Mouse (Mus musculus): ENCODE data around the gene Angptl1. TPM values are rescaled to one million over a fixed set of nuclear protein-coding genes. Genes with fewer than 3 reads are reported as not detected.

The Angptl1 gene
- polyA plus RNA-seq, 1 experiment from 2014 or later: 3.5 TPM

DNA sequence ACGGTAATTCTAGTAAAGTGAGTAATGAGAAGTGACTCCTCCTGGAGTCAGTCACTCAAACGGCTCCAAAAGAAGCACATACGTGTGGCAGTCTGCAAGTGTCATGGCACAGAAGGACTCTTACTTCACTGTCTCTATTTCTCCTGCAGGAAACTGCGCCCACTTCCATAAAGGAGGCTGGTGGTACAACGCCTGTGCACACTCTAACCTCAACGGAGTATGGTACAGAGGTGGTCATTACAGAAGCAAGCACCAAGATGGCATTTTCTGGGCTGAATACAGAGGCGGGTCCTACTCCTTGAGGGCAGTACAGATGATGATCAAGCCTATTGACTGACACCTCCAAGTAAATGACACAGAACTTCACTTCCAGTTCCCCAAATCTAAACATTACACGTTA lies 21.9 kb downstream of the Angptl1 start:
- no peaks in the 10 kb centered on the region for H3K9me3 ChIP-seq (ENCODE audit: control insufficient read depth, low read length)

DNA sequence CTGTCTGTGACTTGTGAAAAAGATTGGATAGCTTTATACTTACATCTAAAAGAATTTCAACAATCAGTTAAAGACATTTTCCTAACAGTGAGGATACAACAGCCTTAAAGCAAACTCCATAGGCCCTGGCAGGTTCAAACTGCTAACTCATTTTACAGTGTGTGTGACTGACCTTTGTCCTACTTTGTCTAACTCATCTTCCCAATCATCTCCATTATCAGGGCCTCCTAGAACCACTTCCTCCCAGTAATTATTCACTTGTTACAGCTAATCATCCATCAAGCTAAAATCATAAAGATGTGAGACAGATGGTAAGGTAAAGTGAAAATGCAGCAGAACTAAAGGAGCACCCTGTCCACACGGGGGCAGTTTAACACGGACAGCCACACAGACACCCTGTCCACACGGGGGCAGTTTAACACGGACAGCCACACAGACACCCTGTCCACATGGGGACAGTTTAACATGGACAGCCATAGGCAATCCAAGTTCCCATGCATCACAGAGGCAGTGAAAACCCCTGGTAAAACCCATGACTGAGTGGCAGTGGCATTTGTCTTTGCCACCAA lies 23.2 kb downstream of the Angptl1 start:
- no peak overlapping the region for H3K4me3 ChIP-seq (ENCODE audit: low read length)
- no peaks in the 10 kb centered on the region for H3K9me3 ChIP-seq (ENCODE audit: control insufficient read depth, low read length)
- no peaks in the 10 kb centered on the region; the same call in 1 of the 2 replicates for H3K36me3 ChIP-seq (ENCODE audit: control insufficient read depth, insufficient read depth, low read length)
- H3K27ac ChIP-seq (ENCODE audit: low read length): no peak overlapping the region
- no peak overlapping the region for H3K4me2 ChIP-seq (ENCODE audit: low read depth, low read length)
- peaks cover 12% of the 10 kb centered on the region for H3K4me1 ChIP-seq (replicated peaks; ENCODE audit: control insufficient read depth, insufficient read depth, low read length)
- H3K9ac ChIP-seq (ENCODE audit: low read length): no peak overlapping the region
- ATAC-seq (ENCODE audit: low read depth): no peak
- H3K27me3 ChIP-seq (ENCODE audit: control insufficient read depth, insufficient read depth, low read depth, low read length): no peaks in the 10 kb centered on the region
- WGBS: 30% methylated on average over 4 of the region's 4 CpGs

More for the DNA sequence above, 21.9 kb downstream of the Angptl1 start:
- Histone ChIP-seq H3K4me1 (replicated peaks; ENCODE audit: control insufficient read depth, insufficient read depth, low read length) (peaks cover 9% of the 10 kb centered on the region; the same call in 1 of the 2 replicates), H3K27ac (ENCODE audit: low read length) (no peak overlapping the region), H3K4me2 (ENCODE audit: low read depth, low read length) (no peak overlapping the region), H3K36me3 (ENCODE audit: control insufficient read depth, insufficient read depth, low read length) (no peaks in the 10 kb centered on the region), H3K9ac (ENCODE audit: low read length) (no peak overlapping the region), H3K4me3 (ENCODE audit: low read length) (no peak overlapping the region), H3K27me3 (ENCODE audit: control insufficient read depth, insufficient read depth, low read depth, low read length) (no peaks in the 10 kb centered on the region)
- WGBS: 74% methylated on average over 8 of the region's 8 CpGs
- no peak for ATAC-seq (ENCODE audit: low read depth)

DNA sequence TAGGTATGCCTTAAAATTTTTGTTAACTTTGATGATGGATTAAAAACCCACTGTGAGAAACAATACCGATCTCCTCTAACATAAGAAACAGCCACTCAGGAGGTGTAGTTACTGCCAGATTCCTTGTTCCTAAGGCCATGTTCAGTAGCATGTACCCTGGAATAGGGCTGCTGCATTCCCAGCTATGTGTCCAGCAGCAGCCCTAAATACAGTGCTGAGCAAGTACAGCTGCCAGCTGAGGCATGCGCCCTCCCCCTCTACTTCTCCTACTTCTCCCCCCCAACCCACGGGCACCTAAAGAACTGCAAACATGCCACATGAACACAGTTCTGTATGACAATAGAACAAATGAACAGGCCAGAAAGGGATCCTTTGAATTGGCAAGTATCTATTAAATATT lies 25.4 kb downstream of the Angptl1 start:
- peaks cover 12% of the 10 kb centered on the region for H3K4me1 ChIP-seq (replicated peaks; ENCODE audit: control insufficient read depth, insufficient read depth, low read length)
- H3K4me3 ChIP-seq (ENCODE audit: low read length): no peak overlapping the region
- H3K27ac ChIP-seq (ENCODE audit: low read length): peak overlapping the region; percentile 55
- no peaks in the 10 kb centered on the region for H3K27me3 ChIP-seq (ENCODE audit: control insufficient read depth, insufficient read depth, low read depth, low read length)
- ATAC-seq (ENCODE audit: low read depth): peak; percentile 71; the same call in 1 of the 2 replicates
- 55% methylated on average over 3 of the region's 3 CpGs for WGBS
- H3K36me3 ChIP-seq (ENCODE audit: control insufficient read depth, insufficient read depth, low read length): no peaks in the 10 kb centered on the region; the same call in 1 of the 2 replicates
- H3K9ac ChIP-seq (ENCODE audit: low read length): no peak overlapping the region
- H3K4me2 ChIP-seq (ENCODE audit: low read depth, low read length): no peak overlapping the region
- H3K9me3 ChIP-seq (ENCODE audit: control insufficient read depth, low read length): no peaks in the 10 kb centered on the region

DNA sequence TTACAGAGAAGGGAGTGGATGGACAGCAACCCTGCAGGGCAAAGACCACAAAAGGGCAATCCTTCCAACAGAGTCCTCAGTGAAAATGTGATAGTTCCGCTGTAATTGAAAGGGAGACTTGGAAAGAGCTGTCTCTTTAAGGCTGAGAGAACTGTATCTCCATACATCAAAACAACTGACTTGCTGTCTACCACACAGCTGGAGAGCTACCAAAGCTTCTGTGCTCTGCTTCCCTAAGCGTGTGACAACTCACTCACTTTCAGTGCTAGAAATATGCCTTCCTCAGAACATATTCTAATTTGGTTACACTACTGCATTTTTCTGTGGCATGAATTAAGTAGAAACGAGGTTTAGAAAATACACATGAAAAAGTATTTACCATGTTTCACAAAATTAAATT lies 25.9 kb downstream of the Angptl1 start:
- no peak overlapping the region for H3K4me3 ChIP-seq (ENCODE audit: low read length)
- H3K9ac ChIP-seq (ENCODE audit: low read length): no peak overlapping the region
- ATAC-seq (ENCODE audit: low read depth): peak; percentile 62
- no peaks in the 10 kb centered on the region; the same call in 1 of the 2 replicates for H3K36me3 ChIP-seq (ENCODE audit: control insufficient read depth, insufficient read depth, low read length)
- no peaks in the 10 kb centered on the region for H3K27me3 ChIP-seq (ENCODE audit: control insufficient read depth, insufficient read depth, low read depth, low read length)
- H3K9me3 ChIP-seq (ENCODE audit: control insufficient read depth, low read length): no peaks in the 10 kb centered on the region
- no peak overlapping the region for H3K4me2 ChIP-seq (ENCODE audit: low read depth, low read length)
- H3K4me1 ChIP-seq (replicated peaks; ENCODE audit: control insufficient read depth, insufficient read depth, low read length): peaks cover 12% of the 10 kb centered on the region
- H3K27ac ChIP-seq (ENCODE audit: low read length): peak overlapping the region; percentile 55
- 50% methylated on average over 3 of the region's 3 CpGs for WGBS

DNA sequence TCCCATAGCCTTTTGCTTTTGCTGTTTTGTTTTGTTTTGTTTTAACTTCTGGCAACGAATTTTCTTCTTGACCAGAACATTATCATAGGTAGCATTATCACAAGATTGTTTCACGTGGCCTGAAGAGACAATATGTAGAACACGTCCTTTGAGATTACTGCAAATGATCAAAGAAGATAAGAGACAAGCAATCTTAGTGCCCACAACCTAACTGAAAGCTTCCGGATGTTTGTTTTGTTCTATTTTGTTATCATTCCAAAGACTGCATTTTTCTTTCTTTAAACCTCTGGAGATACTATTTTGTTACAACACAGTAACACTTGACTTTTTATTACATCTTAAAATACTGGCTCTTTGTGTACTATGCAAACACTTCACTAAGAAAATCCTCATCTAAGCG lies 31.7 kb downstream of the Angptl1 start:
- H3K36me3 ChIP-seq (ENCODE audit: control insufficient read depth, insufficient read depth, low read length): no peaks in the 10 kb centered on the region; the same call in 1 of the 2 replicates
- no peak for ATAC-seq (ENCODE audit: low read depth)
- H3K4me3 ChIP-seq (ENCODE audit: low read length): no peak overlapping the region
- peaks cover 3% of the 10 kb centered on the region; the same call in 1 of the 2 replicates for H3K4me1 ChIP-seq (replicated peaks; ENCODE audit: control insufficient read depth, insufficient read depth, low read length)
- H3K27ac ChIP-seq (ENCODE audit: low read length): no peak overlapping the region
- no peaks in the 10 kb centered on the region for H3K9me3 ChIP-seq (ENCODE audit: control insufficient read depth, low read length)
- no peak overlapping the region for H3K4me2 ChIP-seq (ENCODE audit: low read depth, low read length)
- WGBS: 64% methylated on average over 5 of the region's 5 CpGs
- no peaks in the 10 kb centered on the region for H3K27me3 ChIP-seq (ENCODE audit: control insufficient read depth, insufficient read depth, low read depth, low read length)
- H3K9ac ChIP-seq (ENCODE audit: low read length): no peak overlapping the region

DNA sequence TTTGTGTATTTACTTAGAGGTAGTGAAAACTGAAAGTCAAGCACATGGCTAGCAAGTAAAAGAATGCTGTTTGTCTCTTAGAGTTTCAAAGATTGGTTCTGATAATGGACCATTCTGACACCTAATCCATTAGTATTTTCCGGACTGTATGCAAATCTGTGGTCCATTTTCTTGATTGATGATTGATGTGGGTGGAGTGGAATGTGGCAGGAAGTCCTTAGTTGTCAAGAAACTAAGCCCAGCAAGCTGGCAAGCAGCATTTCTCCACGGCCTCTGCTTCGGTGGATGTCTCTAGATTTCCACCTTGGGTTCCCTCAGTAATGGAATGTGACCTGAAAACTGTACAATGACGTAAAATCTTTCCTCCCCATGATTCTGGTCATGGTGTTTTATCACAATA lies 32.3 kb downstream of the Angptl1 start:
- Histone ChIP-seq H3K36me3 (ENCODE audit: control insufficient read depth, insufficient read depth, low read length) (no peaks in the 10 kb centered on the region; the same call in 1 of the 2 replicates), H3K4me1 (replicated peaks; ENCODE audit: control insufficient read depth, insufficient read depth, low read length) (peaks cover 2% of the 10 kb centered on the region; the same call in 1 of the 2 replicates), H3K9me3 (ENCODE audit: control insufficient read depth, low read length) (no peaks in the 10 kb centered on the region), H3K4me3 (ENCODE audit: low read length) (no peak overlapping the region), H3K9ac (ENCODE audit: low read length) (no peak overlapping the region), H3K4me2 (ENCODE audit: low read depth, low read length) (no peak overlapping the region), H3K27ac (ENCODE audit: low read length) (no peak overlapping the region), H3K27me3 (ENCODE audit: control insufficient read depth, insufficient read depth, low read depth, low read length) (no peaks in the 10 kb centered on the region)
- ATAC-seq (ENCODE audit: low read depth): no peak
- WGBS: 63% methylated on average over 4 of the region's 4 CpGs

DNA sequence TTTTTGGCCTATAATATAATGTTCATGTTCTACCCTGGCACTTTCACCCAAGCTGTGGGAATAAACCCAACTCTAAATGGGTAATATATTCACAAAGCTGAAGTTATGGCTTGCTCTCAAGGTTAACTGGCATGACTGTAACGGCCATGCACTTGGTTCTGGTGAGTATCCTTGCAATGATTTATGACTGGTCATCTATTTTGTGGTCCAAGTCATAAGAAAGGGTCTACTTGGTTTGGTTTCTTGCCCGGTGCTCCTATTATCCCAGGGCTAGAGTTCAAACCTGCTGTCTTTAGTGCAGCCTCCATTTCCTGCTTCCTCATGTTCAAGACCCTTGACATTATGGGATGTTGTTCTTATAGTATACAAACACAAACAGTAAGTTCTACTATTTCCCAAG lies 46.4 kb downstream of the Angptl1 start:
- H3K9me3 ChIP-seq (ENCODE audit: control insufficient read depth, low read length): no peaks in the 10 kb centered on the region
- WGBS: 71% methylated on average over 2 of the region's 2 CpGs
- H3K4me1 ChIP-seq (replicated peaks; ENCODE audit: control insufficient read depth, insufficient read depth, low read length): no peaks in the 10 kb centered on the region
- H3K4me3 ChIP-seq (ENCODE audit: low read length): no peak overlapping the region
- peaks cover 14% of the 10 kb centered on the region for H3K36me3 ChIP-seq (ENCODE audit: control insufficient read depth, insufficient read depth, low read length)
- H3K27ac ChIP-seq (ENCODE audit: low read length): no peak overlapping the region
- ATAC-seq (ENCODE audit: low read depth): no peak
- no peak overlapping the region for H3K9ac ChIP-seq (ENCODE audit: low read length)
- H3K27me3 ChIP-seq (ENCODE audit: control insufficient read depth, insufficient read depth, low read depth, low read length): no peaks in the 10 kb centered on the region
- H3K4me2 ChIP-seq (ENCODE audit: low read depth, low read length): no peak overlapping the region

DNA sequence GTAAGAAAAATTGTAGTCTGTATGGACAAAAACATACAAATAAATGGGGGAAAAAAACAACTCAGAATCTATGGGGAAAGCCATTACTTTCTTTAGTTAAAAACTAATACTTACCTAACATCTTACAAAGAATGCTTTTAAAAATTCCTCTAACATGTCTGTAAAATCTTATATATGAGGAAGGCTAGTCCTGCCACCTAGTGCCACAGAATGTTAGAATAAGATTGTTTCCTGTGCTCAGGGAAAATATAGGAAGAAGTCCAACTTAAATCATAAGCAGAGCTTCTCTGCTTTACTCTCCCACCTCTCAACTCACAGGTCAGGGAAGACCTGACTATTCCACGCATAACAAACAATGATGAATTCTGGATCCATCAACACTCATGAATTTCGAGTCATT lies 47.5 kb downstream of the Angptl1 start:
- no peak for ATAC-seq (ENCODE audit: low read depth)
- WGBS: 90% methylated on average over 2 of the region's 2 CpGs
- Histone ChIP-seq H3K4me2 (ENCODE audit: low read depth, low read length) (no peak overlapping the region), H3K9ac (ENCODE audit: low read length) (no peak overlapping the region), H3K4me3 (ENCODE audit: low read length) (no peak overlapping the region), H3K4me1 (replicated peaks; ENCODE audit: control insufficient read depth, insufficient read depth, low read length) (no peaks in the 10 kb centered on the region), H3K9me3 (ENCODE audit: control insufficient read depth, low read length) (no peaks in the 10 kb centered on the region), H3K27me3 (ENCODE audit: control insufficient read depth, insufficient read depth, low read depth, low read length) (no peaks in the 10 kb centered on the region), H3K36me3 (ENCODE audit: control insufficient read depth, insufficient read depth, low read length) (peaks cover 14% of the 10 kb centered on the region), H3K27ac (ENCODE audit: low read length) (no peak overlapping the region)

DNA sequence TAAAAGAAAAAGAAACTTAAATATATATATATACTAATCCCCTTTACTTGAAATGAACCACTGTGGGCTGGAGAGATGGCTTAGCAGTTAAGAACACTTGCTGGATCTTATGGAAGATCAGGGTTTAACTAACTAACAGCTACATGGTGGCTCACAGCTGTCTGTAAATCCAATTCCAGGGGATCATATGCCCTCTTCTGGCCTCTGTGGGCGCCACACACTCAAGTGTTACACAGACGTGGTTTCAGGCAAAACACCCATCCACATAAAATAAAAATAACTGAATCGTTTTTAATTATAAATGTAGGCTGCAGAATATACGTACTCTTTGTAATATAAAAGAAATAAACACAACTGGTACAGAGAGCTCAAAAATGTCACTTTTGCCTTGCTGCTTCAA lies 50.5 kb downstream of the Angptl1 start:
- Histone ChIP-seq H3K27me3 (ENCODE audit: control insufficient read depth, insufficient read depth, low read depth, low read length) (no peaks in the 10 kb centered on the region), H3K27ac (ENCODE audit: low read length) (no peak overlapping the region), H3K4me1 (replicated peaks; ENCODE audit: control insufficient read depth, insufficient read depth, low read length) (no peaks in the 10 kb centered on the region), H3K4me3 (ENCODE audit: low read length) (no peak overlapping the region), H3K4me2 (ENCODE audit: low read depth, low read length) (no peak overlapping the region), H3K9me3 (ENCODE audit: control insufficient read depth, low read length) (no peaks in the 10 kb centered on the region), H3K36me3 (ENCODE audit: control insufficient read depth, insufficient read depth, low read length) (peaks cover 4% of the 10 kb centered on the region; the same call in 1 of the 2 replicates), H3K9ac (ENCODE audit: low read length) (no peak overlapping the region)
- no peak for ATAC-seq (ENCODE audit: low read depth)
- 85% methylated on average over 4 of the region's 4 CpGs for WGBS
